Mouse (Mus musculus): ENCODE data around the gene Gga1. TPM values are rescaled to one million over a fixed set of nuclear protein-coding genes. Genes with fewer than 3 reads are reported as not detected.
A peak's percentile ranks its signal among the peaks of the same experiment; 100 is the strongest.

Gene Gga1
- polyA plus RNA-seq, 1 experiment from 2014 or later = 60.7 TPM

- TF ChIP-seq CTCF (IDR thresholded peaks at IDR 0.05) = no peak
- DNase-seq (ENCODE audit: low read depth, low spot score) (no peak), ATAC-seq (no peak)
- in situ Hi-C loops (cut with MboI; ENCODE audit: low pct_unique_long_range_greater_than_20kb) = no loop called here
- ChIA-PET POLR2A (interaction anchor here (2.2 to 3.9 kb wide), 2 partner anchors 10 to 15 kb away, joined by 9 to 41 read pairs; partner anchors contain the start of gene Pdxp), CTCF (interaction anchor here (0.8 to 12.4 kb wide), 7 partner anchors 10 to 55 kb away, joined by 3 to 136 read pairs (median 3); partner anchors contain the start of genes Gga1 and Pdxp)
- H3K27me3 ChIP-seq = no peaks in the 10 kb centered on the region
Measured at GRCm38 (mm10) chr15:78930801-78931426, 53.9 kb downstream of the Gga1 start.

- TF ChIP-seq CTCF (IDR thresholded peaks at IDR 0.05) = no peak
- peak; percentile 37 for ATAC-seq
- H3K27me3 ChIP-seq = no peaks in the 10 kb centered on the region
- in situ Hi-C loops (cut with MboI; ENCODE audit: low pct_unique_long_range_greater_than_20kb) = no loop called here
- ChIA-PET POLR2A (interaction anchor here (2.2 to 3.9 kb wide), 2 partner anchors 10 to 16 kb away, joined by 9 to 41 read pairs; partner anchors contain the start of gene Pdxp), CTCF (interaction anchor here (0.7 to 12.4 kb wide), 7 partner anchors 11 to 62 kb away, joined by 3 to 136 read pairs (median 3); partner anchors contain the start of gene Pdxp)
- no peak for DNase-seq (ENCODE audit: low read depth, low spot score)
Measured at GRCm38 (mm10) chr15:78931577-78931976, 54.6 kb downstream of the Gga1 start.

DNA sequence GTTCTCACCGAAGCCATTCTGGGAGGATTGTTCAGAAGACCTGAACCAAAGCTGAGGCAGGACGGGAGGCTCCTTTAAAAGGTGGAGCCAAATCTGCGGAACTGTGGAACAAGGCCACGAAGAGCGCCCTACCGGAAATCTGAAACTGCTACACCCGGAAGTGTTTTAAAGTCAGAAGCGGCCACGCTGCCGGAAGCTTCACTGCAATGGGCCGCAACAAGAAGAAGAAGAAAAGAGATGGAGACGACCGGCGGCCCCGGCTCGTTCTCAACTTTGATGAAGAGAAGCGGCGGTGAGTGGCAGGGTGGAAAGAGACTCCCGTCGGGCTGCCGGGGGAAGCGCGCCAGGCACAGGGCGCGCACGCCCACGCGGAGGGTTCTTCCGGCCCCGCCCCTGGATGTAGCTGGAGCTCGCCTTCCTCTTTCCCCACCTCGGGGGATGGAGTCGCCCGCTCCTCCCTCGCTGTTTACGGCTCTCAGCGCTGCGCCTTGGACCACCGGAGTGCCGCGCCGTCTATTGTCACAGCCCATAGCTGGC, 57.9 kb downstream of the Gga1 start, which contains the start of gene Nol12:
Gene Nol12 (plus strand): TSS at position 150 of the 537 bp plus-strand sequence.
- ChIA-PET POLR2A (interaction anchor here (0.6 to 1.1 kb wide), 5 partner anchors 13 to 58 kb away, joined by 3 to 7 read pairs (median 3); partner anchors contain the start of gene Pdxp), CTCF (interaction anchor here (12.4 kb wide), 1 partner anchor 19 kb away, joined by 136 read pairs; the partner anchor contains the start of gene Pdxp)
- TF ChIP-seq CTCF (IDR thresholded peaks at IDR 0.05) = no peak
- H3K27me3 ChIP-seq = no peaks in the 10 kb centered on the region
- DNase-seq (ENCODE audit: low read depth, low spot score) (no peak), ATAC-seq (peak; percentile 31)
- in situ Hi-C loops (cut with MboI; ENCODE audit: low pct_unique_long_range_greater_than_20kb) = no loop called here

DNA sequence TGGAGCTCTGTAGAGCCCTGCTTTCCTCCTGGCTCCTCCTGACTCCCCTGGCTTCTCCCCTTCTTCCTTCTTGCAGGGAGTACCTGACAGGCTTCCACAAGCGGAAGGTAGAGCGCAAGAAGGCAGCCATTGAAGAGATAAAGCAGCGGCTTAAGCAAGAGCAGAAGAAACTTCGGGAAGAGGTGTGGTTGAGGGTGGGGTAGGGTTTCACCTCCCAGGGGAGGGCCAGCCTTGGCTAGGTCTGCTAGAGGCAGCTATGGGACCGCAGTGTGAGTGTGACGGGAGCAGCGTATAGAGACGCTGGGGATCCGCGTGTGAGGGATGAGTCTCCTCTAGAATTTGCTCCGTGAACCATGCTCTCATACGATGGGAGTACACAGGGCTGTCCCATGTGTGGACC, 59.4 kb downstream of the Gga1 start:
- TF ChIP-seq CTCF (IDR thresholded peaks at IDR 0.05) = no peak
- no peaks in the 10 kb centered on the region for H3K27me3 ChIP-seq
- in situ Hi-C loops (cut with MboI; ENCODE audit: low pct_unique_long_range_greater_than_20kb) = no loop called here
- POLR2A ChIA-PET = no interaction called here
- ATAC-seq (no peak), DNase-seq (ENCODE audit: low read depth, low spot score) (no peak)
- CTCF ChIA-PET = interaction anchor here (1.3 to 12.4 kb wide), 3 partner anchors 8 to 21 kb away, joined by 3 to 136 read pairs (median 4); partner anchors contain the start of gene Pdxp

DNA sequence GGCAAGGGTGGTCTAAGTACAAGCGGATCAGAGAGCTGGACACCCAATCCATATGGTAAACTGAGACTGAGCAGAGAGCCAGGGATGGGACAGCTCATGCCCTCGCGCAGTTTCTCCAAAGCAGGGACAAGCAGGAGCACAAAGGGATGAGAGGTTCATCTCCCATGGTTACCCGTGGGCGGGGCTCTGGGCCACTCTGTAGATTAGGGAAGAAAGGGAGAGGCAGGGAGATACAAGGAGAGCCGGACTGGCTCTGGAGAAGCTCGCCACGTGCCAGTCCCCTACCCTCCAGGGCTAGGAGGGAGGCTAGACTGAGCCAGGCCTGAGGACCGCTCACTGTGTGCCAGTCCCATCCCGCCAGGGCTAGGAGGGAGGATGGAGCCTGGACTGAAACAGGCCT, 60.3 kb downstream of the Gga1 start:
- in situ Hi-C loops (cut with MboI; ENCODE audit: low pct_unique_long_range_greater_than_20kb) = no loop called here
- ChIA-PET CTCF (interaction anchor here (1.3 to 12.4 kb wide), 3 partner anchors 9 to 22 kb away, joined by 3 to 136 read pairs (median 4); partner anchors contain the start of gene Pdxp), POLR2A (no interaction called here)
- no peak for TF ChIP-seq CTCF (IDR thresholded peaks at IDR 0.05)
- no peaks in the 10 kb centered on the region for H3K27me3 ChIP-seq
- ATAC-seq = no peak
- DNase-seq (ENCODE audit: low read depth, low spot score) = no peak

DNA sequence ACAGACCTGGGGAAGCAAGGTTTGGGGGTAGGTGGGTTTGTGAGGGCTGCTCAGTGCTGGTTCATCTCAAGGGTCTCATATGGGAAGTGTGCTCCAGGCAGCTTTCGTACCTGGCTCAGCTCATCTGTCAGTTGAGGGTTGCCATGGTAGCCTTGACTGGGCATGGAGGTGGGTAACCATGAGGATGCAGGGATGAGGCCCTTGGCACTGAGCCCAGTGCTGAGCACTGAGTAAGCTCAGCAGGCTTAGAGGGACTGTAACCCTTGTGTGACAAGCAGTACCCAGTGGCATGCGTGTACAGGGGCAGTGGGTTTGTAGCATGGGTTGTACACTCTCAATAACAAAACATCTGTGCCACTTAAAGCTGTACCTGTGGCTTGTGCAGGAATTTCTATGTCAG, 61.0 kb downstream of the Gga1 start:
- DNase-seq (ENCODE audit: low read depth, low spot score) = no peak
- H3K27me3 ChIP-seq = no peaks in the 10 kb centered on the region
- ATAC-seq = no peak
- in situ Hi-C loops (cut with MboI; ENCODE audit: low pct_unique_long_range_greater_than_20kb) = no loop called here
- TF ChIP-seq CTCF (IDR thresholded peaks at IDR 0.05) = no peak
- ChIA-PET CTCF (interaction anchor here (1.3 to 12.4 kb wide), 2 partner anchors 10 to 23 kb away, joined by 4 to 136 read pairs; partner anchors contain the start of gene Pdxp), POLR2A (no interaction called here)

GRCm38 (mm10) chr15:78940325-78940724, 63.3 kb downstream of the Gga1 start:
- no peaks in the 10 kb centered on the region for H3K27me3 ChIP-seq
- in situ Hi-C loops (cut with MboI; ENCODE audit: low pct_unique_long_range_greater_than_20kb) = no loop called here
- ATAC-seq (no peak), DNase-seq (ENCODE audit: low read depth, low spot score) (no peak)
- ChIA-PET POLR2A (no interaction called here), CTCF (no interaction called here)
- TF ChIP-seq CTCF (IDR thresholded peaks at IDR 0.05) = no peak

DNA sequence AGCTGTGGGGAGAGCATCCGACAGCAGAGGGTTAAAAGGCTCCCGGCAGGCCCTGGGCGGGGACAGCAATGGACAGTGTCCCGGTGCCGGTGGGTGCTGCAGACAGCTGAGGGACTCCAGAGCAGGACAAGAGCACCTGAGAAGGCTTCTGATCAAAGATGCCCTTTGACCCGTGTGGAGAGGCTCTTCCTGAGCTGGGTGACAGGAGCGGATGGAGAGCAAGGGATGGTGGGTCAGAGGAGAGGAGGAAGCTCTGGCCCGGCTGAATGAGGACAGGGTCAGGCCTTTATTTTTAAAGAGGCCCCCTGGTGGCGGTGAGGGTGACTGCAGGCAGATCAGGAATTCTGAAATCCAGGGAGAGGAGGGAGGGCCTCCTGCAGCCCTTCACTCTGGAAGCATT, 65.7 kb downstream of the Gga1 start:
- no peaks in the 10 kb centered on the region for H3K27me3 ChIP-seq
- ChIA-PET POLR2A (interaction anchor here (0.7 to 2.1 kb wide), 3 partner anchors 28 to 104 kb away, joined by 6 to 8 read pairs (median 8); no protein-coding TSS in a partner anchor), CTCF (interaction anchor here (0.8 to 4.0 kb wide), 14 partner anchors 8 to 39 kb away, joined by 3 to 33 read pairs (median 4); no protein-coding TSS in a partner anchor)
- in situ Hi-C loops (cut with MboI; ENCODE audit: low pct_unique_long_range_greater_than_20kb) = no loop called here
- DNase-seq (ENCODE audit: low read depth, low spot score) = no peak
- TF ChIP-seq CTCF (IDR thresholded peaks at IDR 0.05) = no peak
- ATAC-seq = peak; percentile 51

Other genes with a start within 250 kb of the Gga1 start
- 0.45 TPM for gene Elfn2, start 158.4 kb upstream of the Gga1 start, polyA plus RNA-seq (2021)
- not detected for gene Mfng, start 103.7 kb upstream of the Gga1 start, polyA plus RNA-seq (2021)
- gene Card10, start 74.1 kb upstream of the Gga1 start, polyA plus RNA-seq (2021) = 22.6 TPM
- 111 TPM for gene Cdc42ep1, start 34.6 kb upstream of the Gga1 start, polyA plus RNA-seq (2021)
- 0.90 TPM for gene Lgals2, start 21.7 kb upstream of the Gga1 start, polyA plus RNA-seq (2021)
- gene Gm49510, start 22.5 kb downstream of the Gga1 start, polyA plus RNA-seq (2021) = 0.14 TPM
- gene Sh3bp1, start 22.6 kb downstream of the Gga1 start, polyA plus RNA-seq (2021) = 13.6 TPM
- 10.6 TPM for gene Pdxp, start 36.7 kb downstream of the Gga1 start, polyA plus RNA-seq (2021)
- 2,052 TPM for gene Lgals1, start 49.5 kb downstream of the Gga1 start, polyA plus RNA-seq (2021)
- 46.7 TPM for gene Nol12, start 57.7 kb downstream of the Gga1 start, polyA plus RNA-seq (2021)
- 135 TPM for gene Triobp, start 70.5 kb downstream of the Gga1 start, polyA plus RNA-seq (2021)
- gene H1f0, start 151.3 kb downstream of the Gga1 start, polyA plus RNA-seq (2021) = 95.5 TPM
- 0.12 TPM for gene Galr3, start 164.7 kb downstream of the Gga1 start, polyA plus RNA-seq (2021)
- gene Ankrd54, start 185.7 kb downstream of the Gga1 start, polyA plus RNA-seq (2021) = 40.0 TPM
- gene Eif3l, start 198.0 kb downstream of the Gga1 start, polyA plus RNA-seq (2021) = 220 TPM
- 43.0 TPM for gene Micall1, start 231.7 kb downstream of the Gga1 start, polyA plus RNA-seq (2021)